Mouse (Mus musculus) liver, adult 2 months (tissue): ENCODE results near the gene Fkbp1b.

Source experiments
- CTCF ChIP-seq: fragments of 200-500 bp; IDR thresholded peaks from 2 replicates; pipeline ENCODE4 v1.5.1; 2011; ENCODE audit warnings: low read depth, low read length, control low read depth
- POLR2A ChIP-seq: fragments of 200-500 bp; IDR thresholded peaks from 2 replicates; pipeline ENCODE4 v1.6.1; 2011; ENCODE audit warnings: low read length, control low read depth; ENCODE audit not compliant: insufficient read depth; ENCODE audit errors: extremely low read depth

GRCm38 (mm10) chr12:4813636-4814035, 27.8 kb downstream of the Fkbp1b start:
- TF ChIP-seq POLR2A (no peak), CTCF (no peak)
